Mouse (Mus musculus) T-helper 2 cell (primary cell): ENCODE results near the gene Gm13304.
"Not testable (repeated sequence)": the region's sequence is repeated elsewhere in the genome, so short reads cannot be mapped to it uniquely, and the experiment has no call there.

Experiments used
- in situ Hi-C: fragments of 300-600 bp; cut with MboI, MseI; formaldehyde crosslinking; loops from one replicate; pipeline ENCODE4 v1.15.1; 2025; ENCODE audit warnings: high pct_unique_total_duplicates

Gm13304 gene

DNA sequence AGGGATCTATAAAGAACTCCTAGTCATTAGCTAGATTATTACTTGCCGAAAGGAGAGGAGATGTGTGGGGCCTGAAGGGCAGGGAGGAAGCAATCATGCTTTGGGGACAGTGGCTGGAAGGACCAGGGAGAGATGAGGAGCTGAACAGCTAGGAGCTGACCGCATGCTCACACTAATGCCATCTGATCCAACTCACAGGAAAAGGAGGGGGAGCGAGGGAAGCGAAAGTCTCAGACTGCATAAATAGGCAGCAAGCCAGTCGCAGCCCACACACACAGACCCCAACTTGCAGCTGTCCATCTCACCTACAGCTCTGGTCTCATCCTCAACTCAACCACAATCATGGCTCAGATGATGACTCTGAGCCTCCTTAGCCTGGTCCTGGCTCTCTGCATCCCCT is at the start of gene Gm13304:
Gene Gm13304, plus strand, starts transcription at position 301 of the 400 bp plus-strand sequence.
- in situ Hi-C loops, result not testable (repeated sequence)

DNA sequence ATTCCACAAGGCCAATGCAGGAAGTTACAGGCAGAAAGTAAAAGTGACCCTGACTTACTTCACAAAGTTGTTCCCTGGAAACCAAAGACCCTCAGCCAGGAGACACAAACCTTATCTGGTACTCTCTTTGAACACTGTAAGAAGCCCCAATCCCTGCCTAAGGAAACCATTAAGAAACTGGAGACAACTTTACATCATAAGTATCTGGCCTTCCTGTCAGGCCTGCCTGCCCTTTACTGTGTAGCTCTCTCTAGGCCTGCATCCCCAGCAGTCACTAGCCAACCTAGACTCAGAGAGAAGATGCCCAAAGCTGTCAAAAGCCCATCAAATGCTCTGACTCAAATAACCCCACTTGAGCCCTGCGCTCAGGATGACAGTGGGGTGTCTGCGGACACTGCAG is 23.7 kb upstream of the Gm13304 start, which contains the start of gene Gm3893:
Gene Gm3893, plus strand, starts transcription at position 301 of the 400 bp plus-strand sequence.
- in situ Hi-C loops, result not testable (repeated sequence)

DNA sequence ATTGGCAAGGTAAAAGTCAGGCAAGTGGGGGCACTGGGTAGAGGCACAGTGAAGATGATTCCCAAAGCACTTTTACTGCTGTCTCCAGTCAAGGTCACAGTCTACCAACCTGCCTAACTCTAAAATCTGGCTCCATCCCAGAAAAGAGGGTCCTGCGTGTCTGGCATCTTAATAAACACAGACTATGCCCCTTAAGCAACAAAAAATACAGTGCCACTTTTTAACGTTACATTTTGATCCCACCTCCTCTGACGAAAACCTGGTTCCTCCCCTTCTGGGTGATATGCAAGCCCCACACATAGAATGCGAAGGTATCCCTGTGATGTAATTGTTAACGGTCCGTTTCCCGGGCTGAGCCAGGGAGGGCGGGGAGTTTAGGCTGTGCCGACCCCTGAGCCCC is 38.5 kb downstream of the Gm13304 start, which contains the start of gene Gm13306:
Gene Gm13306, plus strand, starts transcription at position 301 of the 400 bp plus-strand sequence.
- in situ Hi-C loops, result not testable (repeated sequence)
